ENCODE assay signal across 10 mouse cellular contexts in the genomic region with DNA sequence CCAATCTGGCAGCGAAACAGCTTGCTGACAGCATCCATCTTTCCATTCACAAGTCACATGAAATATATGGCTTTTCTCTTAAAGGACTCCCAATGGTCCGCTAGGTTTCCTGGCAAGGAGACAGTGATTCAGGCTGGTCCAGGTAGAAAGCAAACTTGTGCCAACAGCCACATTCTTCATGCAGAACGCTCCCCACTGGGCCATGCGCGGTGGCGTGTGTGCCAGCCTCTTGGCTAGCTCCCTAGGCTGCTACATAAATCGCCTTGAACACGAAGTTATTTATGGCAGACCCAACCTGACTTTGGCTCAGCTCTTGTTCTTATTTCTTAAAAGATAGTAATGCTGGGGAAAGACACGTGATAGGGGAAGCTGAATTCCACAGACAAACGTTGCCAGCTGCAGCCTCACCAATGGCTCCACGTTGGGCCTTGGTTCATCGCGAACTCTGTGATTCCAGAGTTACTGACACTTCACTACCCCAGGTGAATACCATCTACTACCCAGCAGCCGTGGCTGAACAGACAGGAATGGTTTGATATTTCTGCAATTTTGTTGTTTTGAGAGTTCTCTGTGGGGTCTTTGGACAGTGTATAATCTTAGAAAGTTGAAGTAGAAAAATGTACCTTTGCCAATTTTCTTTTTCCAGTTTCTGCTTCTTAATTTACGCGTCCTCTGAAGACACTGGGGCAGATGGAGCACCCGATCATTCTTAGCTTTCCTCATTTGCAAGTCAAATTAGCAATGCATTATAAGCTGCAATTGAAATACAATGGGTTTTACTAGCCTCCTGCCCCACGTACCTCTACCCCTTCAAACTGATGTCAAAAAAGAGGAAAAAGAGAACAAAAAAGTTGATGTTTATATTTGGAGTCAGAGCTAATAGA.
DNase-seq lines count a peak whose midpoint lies in the region; ATAC-seq lines count a peak whose summit lies in the region.
"Had no signal": no experiment of that assay in that cellular context is flagged by ENCODE, and none has a peak within 500 bp of the region (broad histone marks: within the 10 kb centered on the region; RNA-seq: fewer than 3 reads in every experiment).

No protein-coding gene starts in this region.

- 73% methylated on average over 18 of the region's 18 CpGs for WGBS in forebrain, embryonic 10.5 days

- no peaks in the 10 kb centered on the region for H3K36me3 ChIP-seq in forebrain, embryonic 10.5 days (replicated peaks)

- H3K27me3 ChIP-seq in forebrain, embryonic 10.5 days (ENCODE audit: poor library complexity, severe bottlenecking): peaks cover 6% of the 10 kb centered on the region; the same call in 1 of the 2 replicates

- H3K4me3 ChIP-seq in forebrain, embryonic 10.5 days: no peak overlapping the region

- peaks cover 32% of the 10 kb centered on the region for H3K4me1 ChIP-seq in forebrain, embryonic 10.5 days

- ATAC-seq in monocyte, adult 5-6 weeks (replicated peaks; ENCODE audit: insufficient number of reproducible peaks, low FRiP score, low TSS enrichment, poor library complexity, severe bottlenecking): no peak
- ATAC-seq: liver, postnatal 0 days had no signal

- peak; percentile 19 for DNase-seq in embryo, embryonic 10.5 days (ENCODE audit: low spot score)
- DNase-seq in embryo, embryonic 10 days (ENCODE audit: low spot score): no peak
- DNase-seq in adrenal gland, postnatal 25 days: peak; percentile 29
- DNase-seq in forebrain, embryonic 10.5 days (ENCODE audit: extremely low spot score, low spot score): no peak
- DNase-seq in mesoderm, embryonic 11.5 days (ENCODE audit: low read depth, low spot score): peak; percentile 19
- DNase-seq in spleen, postnatal 36 days (ENCODE audit: low spot score in 2 of 2): no peak
- DNase-seq in right cerebral cortex, postnatal 25 days: no peak
- DNase-seq: B cell, adult 2 months; liver, postnatal 0 days had no signal

- H3K27ac ChIP-seq in forebrain, embryonic 10.5 days: peak overlapping the region; percentile 56; the same call in 1 of the 2 replicates

- H3K9me3 ChIP-seq in forebrain, embryonic 10.5 days: no peaks in the 10 kb centered on the region

Comparison
In these comparisons a context has a peak if more than half of its experiments do, and no peak if none do; other contexts are left out.
1. DNase-seq: peak in embryo, embryonic 10.5 days (single experiment), adrenal gland, postnatal 25 days (single experiment) and mesoderm, embryonic 11.5 days (single experiment); none in embryo, embryonic 10 days (single experiment), forebrain, embryonic 10.5 days (single experiment), spleen, postnatal 36 days (0 of 2) and right cerebral cortex, postnatal 25 days (single experiment).